Mouse (Mus musculus): ENCODE data around the gene Rbbp4. TPM values are rescaled to one million over a fixed set of nuclear protein-coding genes. Genes with fewer than 3 reads are reported as not detected.

Rbbp4 gene
- polyA plus RNA-seq, 1 experiment from 2014 or later: 245 TPM

GRCm38 (mm10) chr4:129320876-129321275 is 14.3 kb downstream of the Rbbp4 start:
- Histone ChIP-seq H3K9me3 (no peaks in the 10 kb centered on the region), H3K27me3 (no peaks in the 10 kb centered on the region), H3K9ac (no peak overlapping the region), H3K27ac (replicated peaks) (no peak overlapping the region), H3K4me3 (no peak overlapping the region), H3K4me1 (replicated peaks) (no peaks in the 10 kb centered on the region), H3K4me2 (no peak overlapping the region), H3K36me3 (peaks cover 63% of the 10 kb centered on the region)
- ATAC-seq (ENCODE audit: low FRiP score, low read depth): no peak
- WGBS: 92% methylated on average over 1 of the region's 1 CpGs

DNA sequence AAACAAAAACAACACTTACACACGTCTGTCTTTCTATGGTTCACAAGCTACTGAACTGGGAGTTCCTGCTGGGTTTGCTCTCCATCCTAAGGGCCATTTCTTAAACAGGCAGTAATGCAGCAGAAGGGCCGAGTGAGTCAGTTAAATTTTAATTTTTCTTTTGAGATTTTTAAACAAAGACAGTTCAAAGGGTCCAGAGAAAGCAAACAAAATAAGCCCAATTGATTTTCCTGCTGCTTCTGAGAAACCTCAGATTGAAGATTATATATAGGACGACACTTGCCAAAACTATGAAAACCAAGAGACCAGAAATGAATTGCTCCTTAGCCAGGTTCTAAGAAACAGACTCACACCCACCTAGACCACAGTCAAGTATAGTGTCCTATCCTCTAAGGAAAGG is 21.3 kb downstream of the Rbbp4 start:
- WGBS: 83% methylated on average over 3 of the region's 3 CpGs
- no peak overlapping the region for H3K4me2 ChIP-seq
- H3K9me3 ChIP-seq: no peaks in the 10 kb centered on the region
- H3K4me1 ChIP-seq (replicated peaks): no peaks in the 10 kb centered on the region
- peaks cover 82% of the 10 kb centered on the region for H3K36me3 ChIP-seq
- no peak overlapping the region for H3K27ac ChIP-seq (replicated peaks)
- no peaks in the 10 kb centered on the region for H3K27me3 ChIP-seq
- no peak overlapping the region for H3K4me3 ChIP-seq
- no peak overlapping the region for H3K9ac ChIP-seq
- no peak for ATAC-seq (ENCODE audit: low FRiP score, low read depth)

GRCm38 (mm10) chr4:129307936-129308335 is 27.2 kb downstream of the Rbbp4 start:
- Histone ChIP-seq H3K4me1 (replicated peaks) (no peaks in the 10 kb centered on the region), H3K36me3 (peaks cover 62% of the 10 kb centered on the region), H3K27ac (replicated peaks) (no peak overlapping the region), H3K4me2 (no peak overlapping the region), H3K27me3 (no peaks in the 10 kb centered on the region), H3K4me3 (no peak overlapping the region), H3K9ac (no peak overlapping the region), H3K9me3 (no peaks in the 10 kb centered on the region)
- ATAC-seq (ENCODE audit: low FRiP score, low read depth): no peak
- 94% methylated on average over 1 of the region's 1 CpGs for WGBS

GRCm38 (mm10) chr4:129304306-129304705 is 30.9 kb downstream of the Rbbp4 start:
- ATAC-seq (ENCODE audit: low FRiP score, low read depth): no peak

DNA sequence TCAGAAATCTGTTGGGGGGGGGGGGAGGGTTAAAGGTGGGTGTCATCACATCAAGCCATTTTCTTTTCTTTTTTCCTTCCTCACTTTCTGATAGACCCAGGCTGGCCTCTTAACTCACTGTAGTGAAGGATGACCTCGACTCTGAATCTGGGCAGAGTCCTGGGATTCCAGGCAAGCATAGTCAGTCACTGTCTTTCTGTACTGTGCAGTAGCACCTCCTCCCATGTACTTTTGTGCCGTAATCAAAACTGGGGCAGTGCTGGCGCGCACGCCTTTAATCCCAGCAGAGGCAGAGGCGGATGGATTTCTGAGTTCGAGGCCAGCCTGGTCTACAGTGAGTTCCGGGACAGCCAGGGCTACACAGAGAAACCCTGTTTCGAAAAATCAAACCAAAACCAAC is 31.4 kb downstream of the Rbbp4 start:
- ATAC-seq (ENCODE audit: low FRiP score, low read depth): no peak

More at GRCm38 (mm10) chr4:129304306-129304705, 30.9 kb downstream of the Rbbp4 start:
- H3K27me3 ChIP-seq: no peaks in the 10 kb centered on the region
- WGBS: 72% methylated on average over 1 of the region's 1 CpGs
- H3K4me2 ChIP-seq: no peak overlapping the region
- H3K27ac ChIP-seq (replicated peaks): no peak overlapping the region
- no peak overlapping the region for H3K4me3 ChIP-seq
- no peak overlapping the region for H3K9ac ChIP-seq
- H3K4me1 ChIP-seq (replicated peaks): no peaks in the 10 kb centered on the region
- no peaks in the 10 kb centered on the region for H3K9me3 ChIP-seq
- peaks cover 35% of the 10 kb centered on the region for H3K36me3 ChIP-seq

GRCm38 (mm10) chr4:129303401-129303800 is 31.8 kb downstream of the Rbbp4 start:
- H3K4me2 ChIP-seq: no peak overlapping the region
- H3K9ac ChIP-seq: no peak overlapping the region
- no peak overlapping the region for H3K27ac ChIP-seq (replicated peaks)
- no peak overlapping the region for H3K4me3 ChIP-seq
- peaks cover 26% of the 10 kb centered on the region for H3K36me3 ChIP-seq
- no peaks in the 10 kb centered on the region for H3K9me3 ChIP-seq
- 62% methylated on average over 5 of the region's 5 CpGs for WGBS
- H3K27me3 ChIP-seq: no peaks in the 10 kb centered on the region
- no peaks in the 10 kb centered on the region for H3K4me1 ChIP-seq (replicated peaks)
- 0 out of 2 replicates have a peak, but pooled peaks have one; percentile 8 for ATAC-seq (ENCODE audit: low FRiP score, low read depth)

More for the DNA sequence above, 31.4 kb downstream of the Rbbp4 start:
- H3K4me1 ChIP-seq (replicated peaks): no peaks in the 10 kb centered on the region
- H3K4me2 ChIP-seq: no peak overlapping the region
- H3K9ac ChIP-seq: no peak overlapping the region
- no peaks in the 10 kb centered on the region for H3K27me3 ChIP-seq
- H3K36me3 ChIP-seq: peaks cover 30% of the 10 kb centered on the region
- no peaks in the 10 kb centered on the region for H3K9me3 ChIP-seq
- no peak overlapping the region for H3K27ac ChIP-seq (replicated peaks)
- 84% methylated on average over 9 of the region's 9 CpGs for WGBS
- no peak overlapping the region for H3K4me3 ChIP-seq

DNA sequence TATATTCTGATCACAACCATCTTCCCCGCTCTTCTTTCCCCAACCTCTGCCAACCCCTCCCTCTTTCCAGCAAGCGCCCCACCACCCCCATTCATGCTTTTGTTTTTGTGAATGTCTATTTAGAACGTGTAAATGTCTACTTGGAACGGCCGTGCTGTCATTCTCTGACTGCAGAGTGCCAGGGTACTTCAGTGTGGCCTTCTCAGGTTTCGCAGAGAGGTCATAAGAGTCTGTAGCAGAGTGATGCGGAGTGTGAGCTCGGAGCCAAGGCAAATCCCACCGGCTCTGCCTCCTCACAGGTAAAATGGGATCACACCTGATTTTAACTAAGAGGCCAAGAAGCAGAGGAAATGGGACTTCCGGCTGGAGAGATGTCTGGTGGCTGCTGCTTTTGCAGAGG is 36.0 kb downstream of the Rbbp4 start:
- no peak overlapping the region for H3K4me3 ChIP-seq
- no peak overlapping the region for H3K27ac ChIP-seq (replicated peaks)
- H3K9me3 ChIP-seq: no peaks in the 10 kb centered on the region
- H3K4me2 ChIP-seq: no peak overlapping the region
- H3K36me3 ChIP-seq: no peaks in the 10 kb centered on the region
- ATAC-seq (ENCODE audit: low FRiP score, low read depth): no peak
- WGBS: 54% methylated on average over 10 of the region's 10 CpGs
- no peaks in the 10 kb centered on the region for H3K4me1 ChIP-seq (replicated peaks)
- no peaks in the 10 kb centered on the region for H3K27me3 ChIP-seq
- no peak overlapping the region for H3K9ac ChIP-seq

- Histone ChIP-seq H3K27me3 (no peaks in the 10 kb centered on the region), H3K9ac (no peak overlapping the region), H3K4me2 (no peak overlapping the region), H3K36me3 (no peaks in the 10 kb centered on the region), H3K4me1 (replicated peaks) (peaks cover 5% of the 10 kb centered on the region; the same call in 1 of the 2 replicates), H3K9me3 (no peaks in the 10 kb centered on the region), H3K27ac (replicated peaks) (no peak overlapping the region), H3K4me3 (no peak overlapping the region)
- WGBS: 86% methylated on average over 4 of the region's 4 CpGs
- no peak for ATAC-seq (ENCODE audit: low FRiP score, low read depth)
Observed at GRCm38 (mm10) chr4:129297724-129298123, 37.4 kb downstream of the Rbbp4 start.

GRCm38 (mm10) chr4:129296066-129296465 is 39.1 kb downstream of the Rbbp4 start:
- no peaks in the 10 kb centered on the region for H3K9me3 ChIP-seq
- 94% methylated on average over 7 of the region's 7 CpGs for WGBS
- no peak for ATAC-seq (ENCODE audit: low FRiP score, low read depth)
- H3K4me3 ChIP-seq: no peak overlapping the region
- H3K27ac ChIP-seq (replicated peaks): no peak overlapping the region
- H3K27me3 ChIP-seq: no peaks in the 10 kb centered on the region
- no peaks in the 10 kb centered on the region for H3K36me3 ChIP-seq
- H3K4me2 ChIP-seq: no peak overlapping the region
- H3K9ac ChIP-seq: no peak overlapping the region
- H3K4me1 ChIP-seq (replicated peaks): peaks cover 5% of the 10 kb centered on the region; the same call in 1 of the 2 replicates

DNA sequence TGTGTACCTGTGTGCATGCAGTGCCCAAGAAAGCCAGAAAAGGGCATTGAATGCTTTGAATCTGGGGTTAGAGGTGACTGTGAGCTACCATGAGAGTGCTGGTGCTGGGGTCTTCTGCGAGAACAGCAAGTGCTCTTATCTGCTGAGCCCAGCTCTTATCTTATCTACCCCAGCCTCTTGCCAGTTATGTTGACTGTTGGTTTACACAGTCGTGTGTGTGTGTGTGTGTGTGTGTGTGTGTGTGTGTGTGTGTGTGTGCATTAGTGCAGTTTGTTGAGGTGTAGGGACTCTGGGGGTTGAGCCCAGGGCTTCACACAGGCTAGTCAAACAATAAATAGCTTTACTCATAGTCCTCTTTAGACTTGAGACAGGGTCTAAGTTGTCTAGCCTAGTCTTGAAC is 40.0 kb downstream of the Rbbp4 start:
- no peak for ATAC-seq (ENCODE audit: low FRiP score, low read depth)
- no peak overlapping the region for H3K27ac ChIP-seq (replicated peaks)
- no peaks in the 10 kb centered on the region for H3K36me3 ChIP-seq
- no peak overlapping the region for H3K4me2 ChIP-seq
- H3K4me1 ChIP-seq (replicated peaks): peaks cover 5% of the 10 kb centered on the region; the same call in 1 of the 2 replicates
- no peak overlapping the region for H3K4me3 ChIP-seq
- no peak overlapping the region for H3K9ac ChIP-seq
- 93% methylated on average over 2 of the region's 2 CpGs for WGBS
- H3K9me3 ChIP-seq: no peaks in the 10 kb centered on the region
- no peaks in the 10 kb centered on the region for H3K27me3 ChIP-seq

DNA sequence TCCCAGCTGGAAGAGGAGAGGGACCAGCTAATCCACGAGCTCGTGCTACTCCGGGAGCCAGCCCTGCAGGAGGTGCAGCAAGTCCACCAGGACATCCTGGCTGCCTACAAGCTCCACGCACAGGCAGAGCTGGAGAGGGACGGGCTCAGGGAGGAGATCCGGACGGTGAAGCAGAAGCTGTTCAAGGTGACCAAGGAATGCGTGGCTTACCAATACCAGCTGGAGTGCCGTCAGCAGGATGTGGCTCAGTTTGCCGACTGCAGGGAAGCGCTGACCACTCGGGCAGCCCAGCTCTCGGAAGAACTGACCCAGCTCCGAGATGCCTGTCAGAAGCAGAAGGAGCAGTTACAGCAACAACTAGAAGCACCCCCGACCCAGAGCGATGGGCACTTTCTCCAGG is 41.5 kb downstream of the Rbbp4 start:
- Histone ChIP-seq H3K9ac (no peak overlapping the region), H3K9me3 (no peaks in the 10 kb centered on the region), H3K4me2 (no peak overlapping the region), H3K27ac (replicated peaks) (no peak overlapping the region), H3K27me3 (no peaks in the 10 kb centered on the region), H3K36me3 (no peaks in the 10 kb centered on the region), H3K4me3 (no peak overlapping the region), H3K4me1 (replicated peaks) (peaks cover 5% of the 10 kb centered on the region; the same call in 1 of the 2 replicates)
- WGBS: 46% methylated on average over 16 of the region's 16 CpGs
- no peak for ATAC-seq (ENCODE audit: low FRiP score, low read depth)

DNA sequence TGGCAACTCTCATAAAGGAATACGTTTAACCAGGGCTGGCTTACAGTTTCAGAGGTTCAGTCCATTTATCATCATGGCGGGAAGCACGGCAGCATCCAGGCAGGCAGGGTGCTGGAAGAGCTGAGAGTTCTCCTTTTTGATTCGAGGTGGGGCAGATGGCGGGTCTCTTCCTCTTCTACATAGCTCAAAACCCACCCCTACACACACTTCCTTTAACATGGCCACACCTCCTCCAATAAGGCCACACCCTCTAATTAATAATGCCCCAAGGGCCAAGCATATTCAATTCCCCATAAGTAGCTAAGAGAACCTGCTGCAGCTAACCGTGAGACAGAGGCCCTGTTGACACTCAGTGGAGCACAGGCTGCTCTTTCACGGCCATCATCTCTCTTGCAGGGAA is 42.3 kb downstream of the Rbbp4 start:
- whole genome bisulfite sequencing: 53% methylated on average over 7 of the region's 7 CpGs
- Histone ChIP-seq H3K9ac (no peak overlapping the region), H3K27me3 (0 out of 2 replicates have a peak, but pooled peaks cover 3% of the 10 kb centered on the region), H3K9me3 (no peaks in the 10 kb centered on the region), H3K27ac (replicated peaks) (no peak overlapping the region), H3K36me3 (no peaks in the 10 kb centered on the region), H3K4me2 (no peak overlapping the region), H3K4me1 (replicated peaks) (peaks cover 8% of the 10 kb centered on the region), H3K4me3 (no peak overlapping the region)
- ATAC-seq (ENCODE audit: low FRiP score, low read depth): no peak

- peaks cover 28% of the 10 kb centered on the region for H3K4me1 ChIP-seq (replicated peaks)
- no peaks in the 10 kb centered on the region for H3K36me3 ChIP-seq
- peaks cover 12% of the 10 kb centered on the region for H3K27me3 ChIP-seq
- H3K27ac ChIP-seq (replicated peaks): no peak overlapping the region
- WGBS: 92% methylated on average over 8 of the region's 8 CpGs
- H3K4me3 ChIP-seq: no peak overlapping the region
- no peak overlapping the region for H3K4me2 ChIP-seq
- H3K9ac ChIP-seq: no peak overlapping the region
- ATAC-seq (ENCODE audit: low FRiP score, low read depth): no peak
- H3K9me3 ChIP-seq: no peaks in the 10 kb centered on the region
Observed at GRCm38 (mm10) chr4:129289671-129290070, 45.5 kb downstream of the Rbbp4 start.

Data from hindbrain, embryonic 15.5 days (tissue).